Mouse (Mus musculus): ENCODE results near the gene Crcp. TPM values are rescaled to one million over a fixed set of nuclear protein-coding genes. Genes with fewer than 3 reads are reported as not detected.

Crcp gene
- total RNA-seq, 2 experiments from 2014 or later: 36.6 to 39.3 TPM

DNA sequence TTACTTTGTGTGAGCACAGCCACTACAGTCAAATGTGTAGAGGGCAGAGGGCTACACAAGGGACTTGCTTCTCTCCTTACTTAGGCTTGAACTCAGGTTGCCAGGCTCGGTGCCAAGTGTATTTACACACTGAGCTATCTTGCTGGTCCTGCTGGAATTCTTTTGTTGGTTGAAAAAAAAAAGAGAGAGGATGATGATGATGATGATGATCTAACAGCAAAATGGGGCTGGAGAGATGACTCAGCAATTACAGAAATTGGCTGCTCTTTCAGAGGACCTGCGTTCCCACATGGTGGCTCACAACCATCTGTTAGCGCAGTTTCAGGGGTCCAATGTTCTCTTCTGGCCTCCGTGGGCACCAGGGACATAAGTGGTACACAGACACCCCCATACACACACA, 59.5 kb downstream of the Crcp start:
- no peak for ATAC-seq (replicated peaks; ENCODE audit: poor library complexity)

DNA sequence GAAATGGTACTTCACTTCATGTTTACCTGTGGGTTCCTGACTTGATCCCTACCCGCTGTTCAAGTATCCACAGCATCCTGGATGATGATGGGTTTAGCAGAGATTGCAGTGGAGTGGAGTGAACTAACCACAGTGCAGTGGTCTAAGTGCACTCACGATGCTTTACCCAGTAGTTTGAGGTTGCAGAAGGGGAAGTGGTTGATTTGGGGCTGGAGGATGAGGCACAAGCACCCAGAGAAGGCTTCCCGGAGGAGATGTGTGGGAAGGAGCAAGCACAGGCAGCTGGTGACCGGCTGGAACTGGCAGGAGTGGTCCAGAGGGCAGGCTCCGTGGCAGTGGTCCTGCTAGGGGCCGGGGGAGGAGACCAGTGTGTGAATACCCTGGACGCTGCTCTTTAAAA, 60.1 kb downstream of the Crcp start:
- peak; percentile 93 for ATAC-seq (replicated peaks; ENCODE audit: poor library complexity)

- ATAC-seq (replicated peaks; ENCODE audit: poor library complexity): peak; percentile 72
Measured at GRCm38 (mm10) chr5:130089626-130090393, 60.7 kb downstream of the Crcp start.

- ATAC-seq (replicated peaks; ENCODE audit: poor library complexity): no peak
Measured at GRCm38 (mm10) chr5:130096754-130097153, 67.7 kb downstream of the Crcp start.

DNA sequence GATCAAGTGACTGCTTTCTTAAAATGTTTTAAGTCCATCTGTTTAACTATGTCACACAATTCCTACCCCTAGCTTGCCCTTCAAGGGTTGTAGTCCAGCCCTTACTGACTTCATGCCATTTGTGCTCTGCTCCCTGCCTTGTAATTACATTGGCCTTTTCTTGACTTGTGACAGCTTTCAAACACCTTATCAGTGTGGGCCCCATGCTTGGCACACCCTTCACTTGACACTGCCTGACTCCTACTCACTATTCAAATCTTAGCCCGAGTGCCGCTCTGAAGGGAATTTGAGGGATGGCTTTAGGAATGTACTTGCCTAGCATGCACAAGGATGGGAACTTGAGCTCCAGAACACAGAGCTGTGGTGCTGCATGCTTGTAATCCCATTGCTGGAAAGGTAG, 68.7 kb downstream of the Crcp start:
- peak; percentile 82 for ATAC-seq (replicated peaks; ENCODE audit: poor library complexity)

GRCm38 (mm10) chr5:130101724-130102123, 72.6 kb downstream of the Crcp start:
- no peak for ATAC-seq (replicated peaks; ENCODE audit: poor library complexity)

DNA sequence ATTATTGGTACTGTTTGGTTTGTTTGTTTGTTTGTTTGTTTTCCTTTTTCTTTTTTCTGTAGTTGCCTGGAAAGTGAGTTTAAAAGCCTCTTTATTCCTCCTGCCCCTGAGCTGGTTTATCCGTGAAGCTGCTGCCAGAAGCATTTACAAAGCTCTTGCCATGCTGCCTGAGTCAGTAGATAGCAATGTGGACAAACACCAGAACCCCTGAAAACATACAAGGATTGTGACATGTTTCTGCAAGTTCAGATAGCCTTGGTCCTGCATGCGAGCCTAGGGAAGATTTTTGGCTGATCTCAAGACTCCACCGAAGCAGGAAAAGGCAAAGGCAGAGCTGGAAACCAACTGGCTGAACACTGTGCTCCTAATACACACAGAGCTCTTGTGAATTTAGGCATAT, 80.3 kb downstream of the Crcp start:
- ATAC-seq (replicated peaks; ENCODE audit: poor library complexity): no peak

Other genes starting within 250 kb of the Crcp start
- gene Psph, start 241.8 kb upstream of the Crcp start, total RNA-seq (2015): 30.4 and 30.5 TPM in 2 replicates
- gene Psph, start 241.8 kb upstream of the Crcp start, total RNA-seq (2017): 22.8 and 24.3 TPM in 2 replicates
- gene Sumf2, start 182.3 kb upstream of the Crcp start, total RNA-seq (2015): 6.2 and 7.6 TPM in 2 replicates
- gene Sumf2, start 182.3 kb upstream of the Crcp start, total RNA-seq (2017): 18.5 and 25.8 TPM in 2 replicates
- gene Chchd2, start 141.8 kb upstream of the Crcp start, total RNA-seq (2015): 404 and 447 TPM in 2 replicates
- 176 and 233 TPM in 2 replicates for gene Chchd2, start 141.8 kb upstream of the Crcp start, total RNA-seq (2017)
- 3.2 and 4.2 TPM in 2 replicates for gene Zbed5, start 133.6 kb upstream of the Crcp start, total RNA-seq (2015)
- 2.4 and 2.8 TPM in 2 replicates for gene Zbed5, start 133.6 kb upstream of the Crcp start, total RNA-seq (2017)
- 0.12 TPM in 1 of 2 replicates, not detected in the other for gene Phkg1, start 130.7 kb upstream of the Crcp start, total RNA-seq (2015)
- gene Phkg1, start 130.7 kb upstream of the Crcp start, total RNA-seq (2017): 0.14 and 0.33 TPM in 2 replicates
- gene Nupr1l, start 120.8 kb upstream of the Crcp start, total RNA-seq (2015): 1.3 TPM in 1 of 2 replicates, not detected in the other
- gene Nupr1l, start 120.8 kb upstream of the Crcp start, total RNA-seq (2017): 0.29 and 0.84 TPM in 2 replicates
- 60.1 and 72.6 TPM in 2 replicates for gene Vkorc1l1, start 87.3 kb upstream of the Crcp start, total RNA-seq (2015)
- 25.7 and 34.0 TPM in 2 replicates for gene Vkorc1l1, start 87.3 kb upstream of the Crcp start, total RNA-seq (2017)
- 137 and 148 TPM in 2 replicates for gene Gusb, start 26.2 kb upstream of the Crcp start, total RNA-seq (2015)
- gene Gusb, start 26.2 kb upstream of the Crcp start, total RNA-seq (2017): 77.6 and 90.6 TPM in 2 replicates
- 22.7 and 23.0 TPM in 2 replicates for gene Asl, start within 50 bp of the Crcp start, total RNA-seq (2015)
- gene Asl, start within 50 bp of the Crcp start, total RNA-seq (2017): 19.2 and 32.1 TPM in 2 replicates
- 10.6 and 10.7 TPM in 2 replicates for gene Tpst1, start 44.0 kb downstream of the Crcp start, total RNA-seq (2015)
- gene Tpst1, start 44.0 kb downstream of the Crcp start, total RNA-seq (2017): 4.3 and 6.8 TPM in 2 replicates
- 1.9 and 2.7 TPM in 2 replicates for gene Kctd7, start 115.6 kb downstream of the Crcp start, total RNA-seq (2015)
- 2.3 and 5.3 TPM in 2 replicates for gene Kctd7, start 115.6 kb downstream of the Crcp start, total RNA-seq (2017)
- gene Rabgef1, start 142.5 kb downstream of the Crcp start, total RNA-seq (2015): 16.0 and 20.1 TPM in 2 replicates
- 16.2 and 28.2 TPM in 2 replicates for gene Rabgef1, start 142.5 kb downstream of the Crcp start, total RNA-seq (2017)
- 61.7 and 64.2 TPM in 2 replicates for gene Tmem248, start 187.8 kb downstream of the Crcp start, total RNA-seq (2015)
- 75.6 and 75.9 TPM in 2 replicates for gene Tmem248, start 187.8 kb downstream of the Crcp start, total RNA-seq (2017)
- gene Sbds, start 226.2 kb downstream of the Crcp start, total RNA-seq (2015): 48.9 and 54.6 TPM in 2 replicates
- 91.9 and 103 TPM in 2 replicates for gene Sbds, start 226.2 kb downstream of the Crcp start, total RNA-seq (2017)
- 15.3 and 17.0 TPM in 2 replicates for gene Tyw1, start 226.3 kb downstream of the Crcp start, total RNA-seq (2015)
- gene Tyw1, start 226.3 kb downstream of the Crcp start, total RNA-seq (2017): 37.7 and 42.0 TPM in 2 replicates